Mouse (Mus musculus): ENCODE results near the gene Smarcd3. TPM values are rescaled to one million over a fixed set of nuclear protein-coding genes. Genes with fewer than 3 reads are reported as not detected.

The Smarcd3 gene
- total RNA-seq, 2 experiments from 2014 or later, result 56.5 to 59.8 TPM

GRCm38 (mm10) chr5:24622386-24623040 is 1.7 kb downstream of the Smarcd3 start:
- DNase-seq, result no peak

GRCm38 (mm10) chr5:24620626-24621025 is 3.6 kb downstream of the Smarcd3 start:
- DNase-seq, result no peak

GRCm38 (mm10) chr5:24620116-24620515 is 4.1 kb downstream of the Smarcd3 start:
- no peak for DNase-seq

GRCm38 (mm10) chr5:24618921-24619320 is 5.3 kb downstream of the Smarcd3 start:
- DNase-seq, result no peak

- DNase-seq, result no peak
These were observed 9.1 kb downstream of the Smarcd3 start for GRCm38 (mm10) chr5:24615097-24615496.

GRCm38 (mm10) chr5:24612302-24612649 is 11.9 kb downstream of the Smarcd3 start:
- no peak for DNase-seq

GRCm38 (mm10) chr5:24611366-24612301 is 12.6 kb downstream of the Smarcd3 start:
- DNase-seq, result peak; percentile 54 to 56

GRCm38 (mm10) chr5:24609388-24609787 is 14.8 kb downstream of the Smarcd3 start:
- no peak for DNase-seq

GRCm38 (mm10) chr5:24605980-24606665 is 18.1 kb downstream of the Smarcd3 start:
- DNase-seq, result no peak

- DNase-seq, result no peak
These were observed 18.8 kb downstream of the Smarcd3 start for GRCm38 (mm10) chr5:24605321-24605979.

GRCm38 (mm10) chr5:24604656-24605100 is 19.5 kb downstream of the Smarcd3 start:
- peak; percentile 91 to 95 for DNase-seq

GRCm38 (mm10) chr5:24604080-24604655 is 20.0 kb downstream of the Smarcd3 start:
- DNase-seq, result peak in 1 of 2 experiments; percentile 85

- DNase-seq, result peak in 1 of 2 experiments; percentile 57
These were observed 20.7 kb downstream of the Smarcd3 start for GRCm38 (mm10) chr5:24603431-24604010.

GRCm38 (mm10) chr5:24602751-24603343 is 21.4 kb downstream of the Smarcd3 start:
- peak; percentile 97 to 98 for DNase-seq

GRCm38 (mm10) chr5:24601911-24602750 is 22.1 kb downstream of the Smarcd3 start:
- DNase-seq, result peak; percentile 86 to 88

GRCm38 (mm10) chr5:24601071-24601835 is 23.0 kb downstream of the Smarcd3 start:
- no peak for DNase-seq

- DNase-seq, result no peak
These were observed 24.0 kb downstream of the Smarcd3 start for GRCm38 (mm10) chr5:24600236-24600635.

GRCm38 (mm10) chr5:24599137-24599536 is 25.1 kb downstream of the Smarcd3 start:
- no peak for DNase-seq

GRCm38 (mm10) chr5:24598570-24599006 is 25.6 kb downstream of the Smarcd3 start:
- peak; percentile 63 to 73 for DNase-seq
